Mouse (Mus musculus): ENCODE results near the gene Mocs2. TPM values are rescaled to one million over a fixed set of nuclear protein-coding genes. Genes with fewer than 3 reads are reported as not detected.

Gene Mocs2
- polyA plus RNA-seq, 1 experiment from 2014 or later, result 112 TPM

DNA sequence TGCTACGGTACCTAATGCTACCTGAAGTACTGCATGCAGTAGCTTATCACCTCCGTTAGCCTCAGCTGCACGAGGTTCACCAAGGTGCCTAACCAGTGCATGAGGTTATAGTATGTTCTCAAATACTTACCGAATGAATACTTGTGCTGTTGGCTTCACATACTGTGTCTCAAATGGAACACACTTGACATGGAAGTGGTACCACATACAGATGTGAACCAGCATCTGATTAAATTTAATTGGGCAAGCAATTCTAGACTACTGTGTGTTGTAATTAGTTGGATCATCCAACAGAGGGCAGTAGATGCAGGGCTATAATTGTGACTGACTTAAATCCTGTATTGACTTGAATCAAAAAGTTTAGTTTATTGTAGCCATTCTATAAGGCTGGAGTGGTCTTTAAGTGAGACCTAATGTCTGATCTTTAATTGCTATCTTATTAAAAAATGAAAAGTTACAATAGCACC, 13.4 kb downstream of the Mocs2 start:
- H3K27ac ChIP-seq (ENCODE audit: low read length), result no peak overlapping the region
- peak; percentile 37 for ATAC-seq
- H3K4me2 ChIP-seq (ENCODE audit: low read length), result no peak overlapping the region
- no peaks in the 10 kb centered on the region for H3K4me1 ChIP-seq (replicated peaks; ENCODE audit: control insufficient read depth, insufficient read depth, low read length)
- no peaks in the 10 kb centered on the region for H3K9me3 ChIP-seq (ENCODE audit: control insufficient read depth, low read length)
- peaks cover 6% of the 10 kb centered on the region for H3K36me3 ChIP-seq (ENCODE audit: control insufficient read depth, insufficient read depth)
- H3K27me3 ChIP-seq (replicated peaks; ENCODE audit: control insufficient read depth, insufficient read depth, low read length), result no peaks in the 10 kb centered on the region
- H3K4me3 ChIP-seq (replicated peaks; ENCODE audit: low read length), result no peak overlapping the region
- WGBS, result 83% methylated on average over 4 of the region's 4 CpGs
- no peak overlapping the region for H3K9ac ChIP-seq (replicated peaks; ENCODE audit: low read depth, low read length)

DNA sequence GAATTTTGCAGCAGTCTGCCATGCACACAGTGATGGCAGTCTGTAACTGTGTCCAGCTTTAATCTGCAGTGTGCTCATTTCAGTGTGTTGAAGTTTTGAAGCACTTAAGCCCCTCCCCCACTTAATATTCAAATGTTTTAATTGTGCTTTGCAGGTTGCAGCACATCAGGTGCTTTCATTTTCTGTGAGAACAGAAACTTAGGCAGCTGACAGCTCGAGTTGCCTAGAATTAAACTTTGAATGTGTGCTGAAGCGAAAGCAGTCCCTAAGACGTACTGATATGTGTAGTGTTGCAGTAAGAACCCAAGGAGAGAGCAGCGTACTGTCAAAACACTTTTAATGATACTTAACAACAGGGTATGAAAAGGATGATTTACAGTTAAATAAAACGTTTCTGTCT, 14.7 kb downstream of the Mocs2 start:
- Histone ChIP-seq H3K4me3 (replicated peaks; ENCODE audit: low read length) (no peak overlapping the region), H3K9me3 (ENCODE audit: control insufficient read depth, low read length) (no peaks in the 10 kb centered on the region), H3K9ac (replicated peaks; ENCODE audit: low read depth, low read length) (no peak overlapping the region), H3K4me1 (replicated peaks; ENCODE audit: control insufficient read depth, insufficient read depth, low read length) (no peaks in the 10 kb centered on the region), H3K36me3 (ENCODE audit: control insufficient read depth, insufficient read depth) (peaks cover 4% of the 10 kb centered on the region; the same call in 1 of the 2 replicates), H3K27ac (ENCODE audit: low read length) (no peak overlapping the region), H3K27me3 (replicated peaks; ENCODE audit: control insufficient read depth, insufficient read depth, low read length) (no peaks in the 10 kb centered on the region), H3K4me2 (ENCODE audit: low read length) (no peak overlapping the region)
- no peak for ATAC-seq
- 57% methylated on average over 5 of the region's 5 CpGs for WGBS

DNA sequence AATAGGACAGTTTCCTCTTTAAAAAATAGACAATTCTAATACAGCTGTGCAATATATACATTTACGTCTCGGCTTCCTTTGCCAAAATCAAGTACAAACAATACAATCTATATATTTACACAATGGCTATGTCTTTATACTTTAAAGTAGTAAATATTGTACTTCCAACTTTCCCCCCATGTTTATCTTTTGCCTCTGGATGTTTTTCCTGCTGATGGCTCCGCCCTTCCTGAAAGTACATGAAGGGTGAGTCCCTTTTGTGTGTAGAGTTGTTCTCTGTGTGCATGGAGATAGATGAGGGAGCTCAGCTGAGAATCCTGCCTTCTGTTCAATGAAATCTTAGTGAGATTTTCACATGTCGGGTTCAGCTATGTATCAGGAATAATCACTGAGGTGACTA, 15.3 kb downstream of the Mocs2 start:
- Histone ChIP-seq H3K4me2 (ENCODE audit: low read length) (no peak overlapping the region), H3K4me3 (replicated peaks; ENCODE audit: low read length) (no peak overlapping the region), H3K4me1 (replicated peaks; ENCODE audit: control insufficient read depth, insufficient read depth, low read length) (peaks cover 2% of the 10 kb centered on the region), H3K9me3 (ENCODE audit: control insufficient read depth, low read length) (no peaks in the 10 kb centered on the region), H3K27me3 (replicated peaks; ENCODE audit: control insufficient read depth, insufficient read depth, low read length) (no peaks in the 10 kb centered on the region), H3K36me3 (ENCODE audit: control insufficient read depth, insufficient read depth) (peaks cover 1% of the 10 kb centered on the region; the same call in 1 of the 2 replicates), H3K9ac (replicated peaks; ENCODE audit: low read depth, low read length) (no peak overlapping the region), H3K27ac (ENCODE audit: low read length) (no peak overlapping the region)
- 94% methylated on average over 4 of the region's 4 CpGs for WGBS
- ATAC-seq, result no peak

DNA sequence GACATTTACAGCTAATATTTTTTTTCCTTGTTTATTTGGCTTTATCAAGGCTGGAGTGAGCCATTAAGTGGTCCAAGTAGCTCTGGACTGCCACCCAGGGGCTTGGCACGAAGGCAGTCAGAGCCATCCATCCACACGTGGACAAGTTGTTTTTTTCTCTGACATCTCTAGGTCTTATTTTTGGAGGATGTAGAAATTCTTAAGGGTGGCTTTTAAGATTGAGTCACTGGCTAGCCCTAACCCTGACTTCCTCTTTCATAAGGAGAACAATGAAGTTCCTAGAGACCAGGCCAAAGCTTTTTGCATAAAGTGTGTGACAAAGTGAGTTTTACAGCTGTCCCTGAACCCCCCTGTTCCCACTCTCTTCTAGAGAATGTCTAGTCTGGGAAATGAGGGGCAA, 16.5 kb downstream of the Mocs2 start:
- WGBS, result 60% methylated on average over 2 of the region's 2 CpGs

DNA sequence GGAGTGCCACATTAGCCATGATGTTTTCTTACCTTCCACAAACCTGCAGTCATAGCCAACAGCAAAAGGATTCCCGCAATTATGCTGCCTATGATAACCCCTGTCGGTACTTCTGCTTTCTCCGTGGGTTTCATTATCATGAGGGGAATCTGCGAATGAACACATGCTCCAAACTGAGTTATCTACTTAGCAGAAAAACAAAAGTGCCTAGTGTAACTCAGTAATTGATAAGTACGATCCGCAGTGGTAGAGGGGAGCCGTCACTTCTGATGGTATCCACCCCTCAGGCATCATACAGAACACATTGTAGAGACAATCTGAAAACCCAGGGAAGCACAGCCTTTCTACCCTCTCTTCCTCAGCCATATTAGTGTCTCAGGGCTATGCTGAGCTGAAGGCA, 19.0 kb downstream of the Mocs2 start:
- 87% methylated on average over 7 of the region's 7 CpGs for WGBS
- ATAC-seq, result no peak
- no peaks in the 10 kb centered on the region for H3K27me3 ChIP-seq (replicated peaks; ENCODE audit: control insufficient read depth, insufficient read depth, low read length)
- H3K4me1 ChIP-seq (replicated peaks; ENCODE audit: control insufficient read depth, insufficient read depth, low read length), result peaks cover 12% of the 10 kb centered on the region
- no peak overlapping the region for H3K27ac ChIP-seq (ENCODE audit: low read length)
- no peak overlapping the region for H3K4me3 ChIP-seq (replicated peaks; ENCODE audit: low read length)
- H3K36me3 ChIP-seq (ENCODE audit: control insufficient read depth, insufficient read depth), result no peaks in the 10 kb centered on the region
- H3K9me3 ChIP-seq (ENCODE audit: control insufficient read depth, low read length), result no peaks in the 10 kb centered on the region
- H3K9ac ChIP-seq (replicated peaks; ENCODE audit: low read depth, low read length), result no peak overlapping the region
- H3K4me2 ChIP-seq (ENCODE audit: low read length), result no peak overlapping the region

More for the DNA sequence above, 16.5 kb downstream of the Mocs2 start:
- Histone ChIP-seq H3K36me3 (ENCODE audit: control insufficient read depth, insufficient read depth) (no peaks in the 10 kb centered on the region; the same call in 1 of the 2 replicates), H3K4me1 (replicated peaks; ENCODE audit: control insufficient read depth, insufficient read depth, low read length) (peaks cover 12% of the 10 kb centered on the region), H3K27ac (ENCODE audit: low read length) (no peak overlapping the region), H3K9me3 (ENCODE audit: control insufficient read depth, low read length) (no peaks in the 10 kb centered on the region), H3K4me2 (ENCODE audit: low read length) (no peak overlapping the region), H3K4me3 (replicated peaks; ENCODE audit: low read length) (no peak overlapping the region), H3K9ac (replicated peaks; ENCODE audit: low read depth, low read length) (no peak overlapping the region), H3K27me3 (replicated peaks; ENCODE audit: control insufficient read depth, insufficient read depth, low read length) (no peaks in the 10 kb centered on the region)
- ATAC-seq, result no peak

DNA sequence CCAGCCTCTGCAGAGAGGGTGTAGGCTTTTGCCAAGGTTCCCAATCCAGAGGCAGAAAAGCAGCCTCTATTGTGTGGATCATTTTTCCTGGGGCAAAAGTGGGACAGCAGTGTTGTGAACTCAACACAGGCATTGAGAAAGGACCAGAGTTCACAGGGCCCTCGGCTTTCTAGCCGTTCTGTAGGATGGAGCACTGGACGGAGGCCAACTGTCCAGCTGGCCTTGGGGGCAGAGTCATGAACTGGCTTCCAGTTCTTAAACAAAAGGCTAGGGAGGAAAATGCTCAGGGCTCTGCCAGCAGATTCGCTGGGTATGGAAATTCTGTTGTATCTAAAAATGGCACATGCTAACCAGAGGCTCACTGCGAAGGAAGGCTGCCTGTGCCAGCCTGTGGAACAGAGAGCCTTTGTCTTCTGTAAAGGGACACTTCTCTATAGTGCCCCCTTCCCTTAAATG, 20.5 kb downstream of the Mocs2 start:
- H3K36me3 ChIP-seq (ENCODE audit: control insufficient read depth, insufficient read depth), result no peaks in the 10 kb centered on the region
- WGBS, result 14% methylated on average over 5 of the region's 5 CpGs
- peak; percentile 91 for ATAC-seq
- no peaks in the 10 kb centered on the region for H3K9me3 ChIP-seq (ENCODE audit: control insufficient read depth, low read length)
- H3K27ac ChIP-seq (ENCODE audit: low read length), result peak overlapping the region; percentile 75
- no peak overlapping the region for H3K9ac ChIP-seq (replicated peaks; ENCODE audit: low read depth, low read length)
- peaks cover 12% of the 10 kb centered on the region for H3K4me1 ChIP-seq (replicated peaks; ENCODE audit: control insufficient read depth, insufficient read depth, low read length)
- no peak overlapping the region for H3K4me3 ChIP-seq (replicated peaks; ENCODE audit: low read length)
- H3K4me2 ChIP-seq (ENCODE audit: low read length), result no peak overlapping the region
- H3K27me3 ChIP-seq (replicated peaks; ENCODE audit: control insufficient read depth, insufficient read depth, low read length), result no peaks in the 10 kb centered on the region

DNA sequence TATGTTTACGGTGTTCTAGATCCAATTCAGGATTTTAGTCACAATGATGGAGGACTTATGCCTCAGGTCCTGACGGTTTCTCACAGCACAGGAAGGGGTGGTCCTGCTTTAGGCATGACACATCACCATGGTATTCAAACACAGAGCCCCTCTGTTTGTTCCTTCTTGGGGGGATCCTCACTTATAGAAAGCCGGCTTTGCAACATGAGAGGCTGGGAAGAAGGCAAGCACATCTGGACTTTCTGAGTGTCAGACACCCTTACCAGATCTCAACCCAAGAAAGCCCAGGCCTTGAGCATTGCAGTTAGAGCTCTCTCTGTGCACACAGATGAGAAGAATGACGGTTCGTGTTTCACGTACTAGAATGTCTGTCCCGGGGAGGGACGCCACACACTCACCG, 21.1 kb downstream of the Mocs2 start:
- Histone ChIP-seq H3K9me3 (ENCODE audit: control insufficient read depth, low read length) (no peaks in the 10 kb centered on the region), H3K4me2 (ENCODE audit: low read length) (no peak overlapping the region), H3K36me3 (ENCODE audit: control insufficient read depth, insufficient read depth) (no peaks in the 10 kb centered on the region), H3K27ac (ENCODE audit: low read length) (peak overlapping the region; percentile 75), H3K27me3 (replicated peaks; ENCODE audit: control insufficient read depth, insufficient read depth, low read length) (no peaks in the 10 kb centered on the region), H3K4me1 (replicated peaks; ENCODE audit: control insufficient read depth, insufficient read depth, low read length) (peaks cover 12% of the 10 kb centered on the region), H3K9ac (replicated peaks; ENCODE audit: low read depth, low read length) (no peak overlapping the region), H3K4me3 (replicated peaks; ENCODE audit: low read length) (no peak overlapping the region)
- WGBS, result 65% methylated on average over 9 of the region's 9 CpGs
- ATAC-seq, result peak; percentile 51

DNA sequence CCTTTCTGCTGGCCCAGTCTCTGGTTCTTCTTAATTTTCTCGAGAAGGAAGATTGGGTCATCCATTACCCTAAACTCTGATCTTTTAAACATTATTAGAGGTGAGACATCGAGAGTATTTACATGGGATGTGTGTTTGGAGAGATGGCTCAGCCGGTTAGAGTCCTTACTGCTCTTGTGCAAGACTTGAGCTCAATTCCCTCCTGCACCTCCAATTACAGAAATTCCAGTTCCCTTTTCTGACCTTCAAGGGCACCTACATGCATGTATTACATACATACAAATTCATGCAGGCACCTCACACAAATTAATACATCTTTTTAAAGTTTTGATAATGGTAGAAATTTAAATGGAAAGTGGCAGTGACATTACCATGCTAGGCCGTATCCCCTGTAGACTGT, 22.5 kb downstream of the Mocs2 start:
- no peak overlapping the region for H3K4me2 ChIP-seq (ENCODE audit: low read length)
- H3K4me1 ChIP-seq (replicated peaks; ENCODE audit: control insufficient read depth, insufficient read depth, low read length), result peaks cover 12% of the 10 kb centered on the region
- ATAC-seq, result no peak
- H3K36me3 ChIP-seq (ENCODE audit: control insufficient read depth, insufficient read depth), result no peaks in the 10 kb centered on the region
- H3K9ac ChIP-seq (replicated peaks; ENCODE audit: low read depth, low read length), result no peak overlapping the region
- H3K4me3 ChIP-seq (replicated peaks; ENCODE audit: low read length), result no peak overlapping the region
- 83% methylated on average over 4 of the region's 4 CpGs for WGBS
- H3K27ac ChIP-seq (ENCODE audit: low read length), result no peak overlapping the region
- H3K9me3 ChIP-seq (ENCODE audit: control insufficient read depth, low read length), result no peaks in the 10 kb centered on the region
- H3K27me3 ChIP-seq (replicated peaks; ENCODE audit: control insufficient read depth, insufficient read depth, low read length), result no peaks in the 10 kb centered on the region

DNA sequence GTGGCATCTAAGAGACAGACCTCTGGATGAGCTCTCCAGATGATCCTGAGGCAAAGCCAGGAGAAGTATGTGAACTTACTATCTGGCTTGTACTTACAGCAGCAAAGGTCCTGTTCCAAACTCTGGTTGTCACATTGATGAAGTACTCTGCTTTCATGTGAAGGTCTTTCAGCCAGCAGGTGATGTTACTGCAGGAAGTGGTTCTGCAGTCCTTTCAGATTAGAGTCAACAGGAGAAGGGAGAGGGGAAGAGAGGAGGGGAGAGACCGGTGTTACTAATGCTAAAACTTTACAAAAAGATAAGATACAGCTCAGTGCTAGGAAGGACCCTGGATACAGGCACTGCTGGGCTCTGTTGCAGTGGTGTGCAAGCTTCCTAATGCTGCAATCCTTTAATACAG, 25.3 kb downstream of the Mocs2 start:
- WGBS, result 92% methylated on average over 1 of the region's 1 CpGs
- Histone ChIP-seq H3K4me3 (replicated peaks; ENCODE audit: low read length) (no peak overlapping the region), H3K4me1 (replicated peaks; ENCODE audit: control insufficient read depth, insufficient read depth, low read length) (peaks cover 11% of the 10 kb centered on the region), H3K9ac (replicated peaks; ENCODE audit: low read depth, low read length) (no peak overlapping the region), H3K36me3 (ENCODE audit: control insufficient read depth, insufficient read depth) (no peaks in the 10 kb centered on the region), H3K27ac (ENCODE audit: low read length) (no peak overlapping the region), H3K27me3 (replicated peaks; ENCODE audit: control insufficient read depth, insufficient read depth, low read length) (no peaks in the 10 kb centered on the region), H3K4me2 (ENCODE audit: low read length) (no peak overlapping the region), H3K9me3 (ENCODE audit: control insufficient read depth, low read length) (no peaks in the 10 kb centered on the region)
- no peak for ATAC-seq

DNA sequence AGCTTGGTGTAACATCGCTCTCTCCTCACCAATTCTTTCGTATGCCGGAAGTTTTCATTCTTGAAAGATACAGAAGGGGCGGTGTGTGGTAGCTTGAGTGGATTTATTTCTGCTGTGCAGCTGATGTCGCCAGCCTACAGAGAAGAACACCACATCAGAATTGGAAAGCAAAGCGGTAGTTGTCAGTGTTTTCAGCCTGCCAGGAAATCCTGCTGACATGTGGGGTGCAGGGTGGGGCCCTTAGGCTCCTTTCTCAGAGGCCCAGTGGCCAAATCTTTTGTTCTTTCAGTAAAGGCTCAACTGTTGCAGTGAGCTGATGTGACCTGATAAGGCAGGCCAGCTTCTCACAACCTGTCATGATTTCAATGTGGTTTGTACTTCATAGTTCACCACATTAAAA, 27.8 kb downstream of the Mocs2 start:
- Histone ChIP-seq H3K27ac (ENCODE audit: low read length) (no peak overlapping the region), H3K4me2 (ENCODE audit: low read length) (no peak overlapping the region), H3K27me3 (replicated peaks; ENCODE audit: control insufficient read depth, insufficient read depth, low read length) (no peaks in the 10 kb centered on the region), H3K9ac (replicated peaks; ENCODE audit: low read depth, low read length) (no peak overlapping the region), H3K4me1 (replicated peaks; ENCODE audit: control insufficient read depth, insufficient read depth, low read length) (no peaks in the 10 kb centered on the region), H3K4me3 (replicated peaks; ENCODE audit: low read length) (no peak overlapping the region), H3K36me3 (ENCODE audit: control insufficient read depth, insufficient read depth) (no peaks in the 10 kb centered on the region), H3K9me3 (ENCODE audit: control insufficient read depth, low read length) (no peaks in the 10 kb centered on the region)
- no peak for ATAC-seq
- 79% methylated on average over 6 of the region's 6 CpGs for WGBS
